Mouse (Mus musculus) layer of hippocampus, adult 2 months (tissue): ENCODE results near the gene Gm10031. TPM values are rescaled to one million over a fixed set of nuclear protein-coding genes. Genes with fewer than 3 reads are reported as not detected.
"Not testable (repeated sequence)": the region's sequence is repeated elsewhere in the genome, so short reads cannot be mapped to it uniquely, and the experiment has no call there.

Source experiments
- DNase-seq, 2 experiments: peaks; one replicate each; pipeline ENCODE4 v3.0.0; 2022; ENCODE audit warnings: low spot score in 2 of 2
- H3K27ac ChIP-seq: fragments of 200-600 bp; 2 replicates; pipeline ENCODE4 v1.8.1; 2022
- H3K4me3 ChIP-seq: fragments of 200-600 bp; 2 replicates; pipeline ENCODE4 v1.8.1; 2022; ENCODE audit warnings: mild to moderate bottlenecking
- CTCF ChIP-seq: fragments of 200-600 bp; conservative IDR thresholded peaks from 2 replicates; pipeline ENCODE4 v1.8.1; 2022; ENCODE audit warnings: antibody characterized with exemption, mild to moderate bottlenecking, moderate library complexity
- long read RNA-seq, 2 experiments: library from polyadenylated mRNA; stranded (forward); transcript quantifications; one replicate each; pipeline ENCODE4 v2.0.0; 2021; ENCODE audit warnings: borderline mapping rate in 2 of 2
- total RNA-seq, 2 experiments: library from RNA; stranded (reverse); gene quantifications; 2 replicates each; pipeline ENCODE4 v1.2.3; 2021

The Gm10031 gene
- total RNA-seq = 10 to 100 TPM; 40.4 to 44.5 TPM
- long read RNA-seq, experiment 1, partial matches to known transcripts = 0 of 2 reads
- long read RNA-seq, experiment 1, other reads (novel, unspliced or antisense) = 0 of 2 reads
- long read RNA-seq, experiment 2, partial matches to known transcripts = 0 of 4 reads
- long read RNA-seq, experiment 2, other reads (novel, unspliced or antisense) = 0 of 4 reads

DNA sequence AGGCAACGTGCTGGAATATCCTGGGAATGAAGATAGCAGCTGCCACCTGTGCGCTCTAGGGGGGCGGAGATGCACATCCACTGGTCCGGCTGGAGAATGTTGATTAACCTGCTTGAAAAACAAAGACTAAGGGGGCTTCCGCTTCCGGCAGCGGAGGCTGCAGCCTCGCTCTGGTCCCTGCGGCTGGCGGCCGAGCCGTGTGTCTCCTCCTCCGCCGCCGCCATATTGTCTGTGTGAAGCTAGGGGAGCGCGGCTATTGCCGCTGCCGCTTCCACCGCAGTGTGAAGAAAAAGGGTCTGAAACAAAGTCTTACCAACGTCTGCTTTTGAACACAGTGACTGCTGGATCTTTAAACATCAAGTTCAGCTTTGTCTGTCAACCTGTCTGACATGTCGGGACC lies at the start of gene Gm10031:
Gm10031 (plus strand) TSS at position 171 of the 400 bp plus-strand sequence.
- not testable (repeated sequence) for H3K4me3 ChIP-seq, H3K27ac ChIP-seq, DNase-seq

DNA sequence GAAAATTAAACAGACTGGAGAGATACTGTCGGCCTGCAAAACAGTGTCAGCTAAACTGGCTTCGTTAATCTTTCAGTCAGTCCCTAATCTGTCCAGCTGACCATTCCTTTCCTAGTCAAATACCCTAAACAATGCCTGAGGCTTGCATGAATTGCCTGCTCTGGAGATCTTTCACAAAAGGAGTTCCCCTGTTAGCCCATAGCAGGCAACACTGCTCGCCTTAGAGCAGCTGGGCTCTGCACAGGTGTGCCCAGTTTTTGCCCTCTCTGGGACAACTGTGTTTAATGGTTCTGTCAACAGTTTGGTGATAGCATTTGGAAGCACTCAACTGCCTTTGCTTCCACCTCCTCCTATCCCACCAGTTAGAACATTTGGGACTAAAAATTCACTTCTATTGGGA lies 49.0 kb upstream of the Gm10031 start:
- DNase-seq = no peak
- TF ChIP-seq CTCF = no peak
- Histone ChIP-seq H3K4me3 (no peak overlapping the region), H3K27ac (no peak overlapping the region)

DNA sequence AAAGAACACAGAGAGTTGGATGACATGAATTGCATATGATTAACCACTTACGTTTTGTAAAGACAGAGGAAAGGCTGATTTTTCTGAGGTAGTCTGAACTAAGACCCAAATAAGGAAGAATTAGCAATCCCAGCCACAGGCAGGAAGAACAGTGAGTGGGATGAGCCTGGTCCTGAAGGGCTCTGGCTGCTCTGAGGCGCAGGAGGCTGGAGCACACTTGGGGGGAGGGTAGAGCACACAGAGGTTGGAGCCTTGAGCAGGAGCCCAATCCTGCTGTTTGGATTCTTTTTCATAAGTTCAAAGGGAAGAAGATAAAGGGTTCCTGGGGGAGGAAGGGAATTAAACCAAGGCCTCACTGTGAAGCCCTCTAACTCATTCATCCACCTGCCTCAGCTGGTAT lies 47.8 kb upstream of the Gm10031 start:
- Histone ChIP-seq H3K4me3 (no peak overlapping the region), H3K27ac (no peak overlapping the region)
- no peak for DNase-seq
- TF ChIP-seq CTCF = no peak

DNA sequence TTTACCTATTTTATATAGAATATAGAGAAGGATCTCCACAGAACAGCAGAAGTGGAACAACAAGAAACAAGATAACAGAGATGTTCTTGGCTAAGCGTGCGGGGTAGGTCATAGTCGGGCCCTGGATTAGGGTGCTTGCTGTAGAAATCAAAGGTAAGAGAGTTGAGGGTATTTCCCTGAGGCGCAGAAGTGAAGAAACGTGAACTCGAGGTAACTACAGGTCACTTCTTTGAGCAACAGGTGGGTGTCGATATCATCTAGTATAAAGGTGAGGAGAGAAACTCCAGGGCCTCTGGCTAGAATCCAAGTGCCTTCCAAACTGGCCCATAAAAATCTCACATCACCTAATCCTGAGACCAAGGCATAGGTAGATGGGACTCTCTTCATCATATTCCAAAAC lies 47.3 kb upstream of the Gm10031 start:
- TF ChIP-seq CTCF = no peak
- Histone ChIP-seq H3K4me3 (no peak overlapping the region), H3K27ac (no peak overlapping the region)
- DNase-seq = no peak

DNA sequence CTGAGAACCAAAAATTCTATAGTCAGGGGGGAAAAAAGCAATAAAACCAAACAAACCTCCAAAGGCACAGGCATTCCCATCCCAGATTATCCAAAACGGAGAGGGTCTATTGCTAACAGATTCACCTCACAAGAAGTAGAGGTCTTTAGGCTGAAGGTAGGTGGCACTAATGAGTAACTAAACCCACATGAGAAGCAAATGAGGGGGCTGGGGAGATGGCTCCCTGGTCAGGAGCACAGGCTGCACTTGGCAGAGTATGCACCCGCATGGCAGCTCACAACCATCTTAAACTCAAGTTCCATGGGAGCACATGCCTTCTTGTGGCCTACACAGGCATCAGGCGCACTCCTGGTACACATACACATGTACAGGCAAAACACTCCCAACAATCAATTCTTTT lies 42.0 kb upstream of the Gm10031 start:
- no peak for TF ChIP-seq CTCF
- no peak for DNase-seq
- H3K4me3 ChIP-seq = no peak overlapping the region
- H3K27ac ChIP-seq = no peak overlapping the region

DNA sequence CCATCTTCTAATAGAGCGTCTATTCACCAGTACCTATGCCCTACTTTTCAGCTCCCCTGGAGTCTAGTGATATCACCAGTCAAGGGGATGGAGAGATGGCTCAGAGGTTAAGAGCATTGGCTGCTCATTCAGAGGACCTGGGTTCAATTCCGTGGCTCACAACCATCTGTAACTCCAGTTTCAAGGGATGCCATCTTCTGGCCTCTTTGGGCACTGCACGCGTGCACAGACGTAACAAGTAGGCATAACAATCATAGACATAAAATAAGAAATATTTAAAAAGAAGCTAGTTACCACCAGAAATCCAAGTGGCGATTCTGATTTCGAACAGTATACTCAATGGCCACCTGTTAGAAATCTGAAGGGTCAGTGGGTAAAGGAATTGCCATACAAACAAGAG lies 36.3 kb upstream of the Gm10031 start:
- TF ChIP-seq CTCF = peak; percentile 49
- Histone ChIP-seq H3K4me3 (no peak overlapping the region), H3K27ac (no peak overlapping the region)
- no peak for DNase-seq

- H3K4me3 ChIP-seq = no peak overlapping the region
- TF ChIP-seq CTCF = no peak
- no peak overlapping the region for H3K27ac ChIP-seq
- DNase-seq = no peak
Measured at GRCm38 (mm10) chr1:156488031-156488430, 35.8 kb upstream of the Gm10031 start.

DNA sequence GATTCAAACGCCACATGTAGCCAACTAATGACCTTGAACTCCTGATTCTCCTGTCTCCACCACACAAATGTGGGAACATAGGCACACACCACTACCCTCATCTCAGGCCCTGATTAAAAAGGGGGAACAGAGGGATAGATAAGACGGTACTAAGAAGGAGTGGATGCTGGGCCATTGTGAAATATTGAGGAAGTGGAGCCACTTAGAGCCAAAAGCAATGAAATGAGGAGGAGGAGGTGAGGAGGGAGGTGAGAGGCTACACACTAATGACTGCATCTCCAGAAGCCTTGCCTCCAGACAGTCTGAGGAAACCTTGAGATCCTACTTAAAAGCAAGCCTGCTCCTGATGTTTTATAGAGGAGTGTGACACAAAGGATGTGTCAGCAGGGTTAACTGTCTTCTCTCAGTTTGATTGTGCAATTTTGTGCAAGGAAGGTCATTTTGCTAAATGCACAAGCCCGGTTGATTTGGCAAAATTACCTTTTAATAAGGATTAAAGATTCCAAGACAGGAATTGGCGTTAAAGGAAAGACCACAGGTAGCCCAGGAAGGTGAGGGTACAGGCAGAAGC lies 32.5 kb upstream of the Gm10031 start:
- Histone ChIP-seq H3K27ac (no peak overlapping the region), H3K4me3 (no peak overlapping the region)
- no peak for TF ChIP-seq CTCF
- no peak for DNase-seq

DNA sequence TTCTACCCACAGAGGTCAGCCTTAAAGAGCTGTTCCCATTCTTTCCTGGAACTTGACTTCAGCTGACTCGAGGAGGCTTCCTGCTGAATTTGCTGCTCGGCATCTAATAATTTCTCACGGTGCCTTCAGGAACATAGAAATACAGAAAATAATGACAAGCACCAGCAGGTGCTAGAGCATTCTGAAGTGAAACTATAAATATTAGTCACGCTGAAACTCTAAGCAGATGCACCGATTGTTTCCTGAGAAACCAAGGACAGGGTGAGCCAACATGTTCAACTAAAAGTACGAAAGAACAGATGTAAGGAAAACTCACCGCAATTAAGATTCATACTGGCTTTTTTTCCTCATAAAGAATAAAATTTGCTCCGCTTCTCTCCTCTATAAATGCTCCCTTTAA lies 28.8 kb upstream of the Gm10031 start:
- peak in 1 of 2 experiments; percentile 6 for DNase-seq
- H3K4me3 ChIP-seq = no peak overlapping the region
- peak overlapping the region; percentile 59; the same call in 1 of the 2 replicates for H3K27ac ChIP-seq
- TF ChIP-seq CTCF = no peak

DNA sequence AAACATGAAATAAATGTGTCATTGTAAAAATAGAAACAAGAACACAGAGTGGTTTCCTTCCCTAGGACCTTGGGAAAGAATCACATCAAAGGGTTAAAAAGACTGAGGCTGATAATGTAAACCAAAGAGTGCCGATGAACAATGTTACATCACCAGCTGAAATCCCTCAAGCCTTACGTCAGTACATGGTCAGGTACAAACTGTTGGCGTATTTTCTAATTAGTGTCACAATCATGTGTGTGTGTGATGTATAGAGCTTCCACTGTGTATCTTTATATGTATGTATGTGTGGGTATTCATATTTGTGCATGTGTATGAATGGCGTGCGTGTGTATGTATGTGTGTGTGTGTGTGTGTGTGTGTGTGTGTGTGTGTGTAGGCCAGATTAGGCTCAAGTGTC lies 26.9 kb upstream of the Gm10031 start:
- no peak overlapping the region for H3K27ac ChIP-seq
- TF ChIP-seq CTCF = no peak
- H3K4me3 ChIP-seq = no peak overlapping the region
- DNase-seq = no peak

- TF ChIP-seq CTCF = peak; percentile 57
- H3K4me3 ChIP-seq = no peak overlapping the region
- H3K27ac ChIP-seq = no peak overlapping the region
- no peak for DNase-seq
Measured at GRCm38 (mm10) chr1:156504945-156505523, 18.8 kb upstream of the Gm10031 start.

GRCm38 (mm10) chr1:156505901-156506300 lies 17.9 kb upstream of the Gm10031 start:
- TF ChIP-seq CTCF = no peak
- no peak for DNase-seq
- H3K27ac ChIP-seq = no peak overlapping the region

DNA sequence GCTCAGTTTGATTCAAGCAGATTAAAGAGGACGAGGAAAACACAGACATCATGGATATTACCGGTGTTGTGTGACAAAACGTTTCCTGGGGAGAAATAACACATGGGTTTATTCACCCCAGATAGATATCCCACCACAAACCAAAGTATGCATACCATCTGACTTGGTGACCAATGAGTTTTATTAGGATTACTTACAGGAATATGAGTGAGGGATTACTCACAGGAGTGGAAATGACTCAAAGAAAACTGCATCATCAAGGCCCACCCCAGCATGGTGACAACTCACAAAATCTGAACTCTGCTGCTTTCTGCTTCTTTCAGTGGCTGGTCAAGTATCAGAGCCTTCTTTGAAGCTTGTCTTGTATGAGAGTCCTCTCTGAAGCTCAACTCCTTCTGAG lies 16.1 kb upstream of the Gm10031 start:
- Histone ChIP-seq H3K27ac (no peak overlapping the region), H3K4me3 (no peak overlapping the region)
- no peak for TF ChIP-seq CTCF
- DNase-seq = no peak

More at GRCm38 (mm10) chr1:156505901-156506300, 17.9 kb upstream of the Gm10031 start:
- H3K4me3 ChIP-seq = no peak overlapping the region
